Mouse (Mus musculus) CH12.LX (cell line): ENCODE results near the gene Comtd1. TPM values are rescaled to one million over a fixed set of nuclear protein-coding genes. Genes with fewer than 3 reads are reported as not detected.

ENCODE experiments used
- DNase-seq: peaks from one replicate; pipeline ENCODE4 v3.0.0-alpha.2; 2013; ENCODE audit errors: extremely low read depth
- H3K27ac ChIP-seq: 2 replicates; pipeline ENCODE4 v1.5.1; 2012; ENCODE audit warnings: low read depth, mild to moderate bottlenecking, control low read depth, moderate library complexity; ENCODE audit not compliant: insufficient read depth
- H3K27me3 ChIP-seq: replicated peaks from 2 replicates; pipeline ENCODE3; 2012; ENCODE audit warnings: inconsistent platforms
- H3K36me3 ChIP-seq, 2 experiments: replicated peaks in 1 of 2; 2 replicates each; pipeline versions ENCODE3 to v1.6.1; 2012; ENCODE audit warnings: inconsistent platforms in 1 of 2, low read length in 1 of 2, mild to moderate bottlenecking in 1 of 2, mixed read lengths in 1 of 2, moderate library complexity in 1 of 2; ENCODE audit not compliant: control insufficient read depth in 1 of 2, insufficient read depth in 1 of 2
- H3K4me1 ChIP-seq, 2 experiments: 2 replicates each; pipeline ENCODE4 v1.6.1; 2012; ENCODE audit warnings: inconsistent platforms in 1 of 2, moderate library complexity in 1 of 2; ENCODE audit not compliant: insufficient read depth in 2 of 2, control insufficient read depth in 1 of 2
- H3K4me2 ChIP-seq: 2 replicates; pipeline ENCODE4 v1.6.1; 2012; ENCODE audit warnings: low read depth, mild to moderate bottlenecking, control low read depth; ENCODE audit not compliant: poor library complexity, insufficient read depth, severe bottlenecking
- H3K4me3 ChIP-seq, 3 experiments: fragments of 150-350 bp in 1 of 3; sonication (generic) in 1 of 3; replicated peaks in 1 of 3; 2 replicates each; pipeline versions ENCODE3 to v1.5.1; 2011 to 2012; ENCODE audit warnings: low read depth in 2 of 3, low read length in 2 of 3, mild to moderate bottlenecking in 2 of 3, moderate library complexity in 2 of 3, control low read depth in 1 of 3, improper control_type of control experiment in 1 of 3, inconsistent platforms in 1 of 3, mixed read lengths in 1 of 3; ENCODE audit not compliant: poor library complexity in 1 of 3
- H3K79me2 ChIP-seq: replicated peaks from 2 replicates; pipeline ENCODE4 v1.6.1; 2012; ENCODE audit warnings: mild to moderate bottlenecking, moderate library complexity; ENCODE audit not compliant: control insufficient read depth, poor library complexity, insufficient read depth, severe bottlenecking; ENCODE audit errors: extremely low read depth
- H3K9ac ChIP-seq: 2 replicates; pipeline ENCODE4 v1.6.1; 2012; ENCODE audit warnings: low read depth, mild to moderate bottlenecking, control low read depth, moderate library complexity; ENCODE audit not compliant: insufficient read depth
- H3K9me3 ChIP-seq: replicated peaks from 2 replicates; pipeline ENCODE3; 2012; ENCODE audit warnings: low read length, inconsistent platforms, mixed read lengths
- BHLHE40 ChIP-seq: IDR thresholded peaks from 2 replicates; pipeline ENCODE4 v1.6.1; 2011; ENCODE audit warnings: mild to moderate bottlenecking, low read depth, low read length, improper control_type of control experiment
- CHD2 ChIP-seq: IDR thresholded peaks from 2 replicates; pipeline ENCODE4 v1.6.1; 2011; ENCODE audit warnings: low read length, improper control_type of control experiment
- CTCF ChIP-seq, 2 experiments: IDR thresholded peaks in 1 of 2; conservative IDR thresholded peaks in 1 of 2; 2 replicates each; pipeline ENCODE4 v1.5.1; 2011 to 2012; ENCODE audit warnings: low read depth in 2 of 2, low read length in 2 of 2, improper control_type of control experiment in 1 of 2, inconsistent platforms in 1 of 2, mild to moderate bottlenecking in 1 of 2, moderate library complexity in 1 of 2
- E2F4 ChIP-seq: IDR thresholded peaks from 2 replicates; pipeline ENCODE4 v1.6.1; 2011; ENCODE audit warnings: low read depth, low read length, improper control_type of control experiment; ENCODE audit not compliant: insufficient replicate concordance
- ELF1 ChIP-seq: IDR thresholded peaks from 2 replicates; pipeline ENCODE4 v1.6.1; 2014; ENCODE audit warnings: low read depth, mild to moderate bottlenecking, inconsistent platforms, low read length, improper control_type of control experiment
- ETS1 ChIP-seq: conservative IDR thresholded peaks from 2 replicates; pipeline ENCODE4 v1.6.1; 2012; ENCODE audit warnings: low read depth, mild to moderate bottlenecking, inconsistent platforms, low read length, improper control_type of control experiment, moderate library complexity
- HCFC1 ChIP-seq: IDR thresholded peaks from 2 replicates; pipeline ENCODE4 v1.6.1; 2012; ENCODE audit warnings: low read depth, mild to moderate bottlenecking, inconsistent platforms, low read length, improper control_type of control experiment
- IRF4 ChIP-seq: IDR thresholded peaks from 2 replicates; pipeline ENCODE4 v1.6.1; 2014; ENCODE audit warnings: low read depth, mild to moderate bottlenecking, inconsistent platforms, low read length, improper control_type of control experiment
- JUN ChIP-seq: IDR thresholded peaks from 2 replicates; pipeline ENCODE4 v1.6.1; 2011; ENCODE audit warnings: low read depth, mild to moderate bottlenecking, low read length, improper control_type of control experiment, moderate library complexity; ENCODE audit not compliant: insufficient read depth
- JUND ChIP-seq: conservative IDR thresholded peaks from 2 replicates; pipeline ENCODE4 v1.6.1; 2011; ENCODE audit warnings: low read depth, low read length, improper control_type of control experiment
- KAT2A ChIP-seq: IDR thresholded peaks from 2 replicates; pipeline ENCODE4 v1.6.1; 2012; ENCODE audit warnings: low read length, improper control_type of control experiment, inconsistent platforms; ENCODE audit not compliant: insufficient replicate concordance
- MAZ ChIP-seq: IDR thresholded peaks from 2 replicates; pipeline ENCODE4 v1.6.1; 2012; ENCODE audit warnings: low read depth, mild to moderate bottlenecking, inconsistent platforms, low read length, improper control_type of control experiment, moderate library complexity
- MEF2A ChIP-seq: IDR thresholded peaks from 2 replicates; pipeline ENCODE4 v1.6.1; 2014; ENCODE audit warnings: low read depth, mild to moderate bottlenecking, inconsistent platforms, low read length, improper control_type of control experiment, borderline replicate concordance
- MXI1 ChIP-seq: IDR thresholded peaks from 2 replicates; pipeline ENCODE4 v1.6.1; 2011; ENCODE audit warnings: mild to moderate bottlenecking, low read depth, low read length, improper control_type of control experiment
- MYC ChIP-seq: IDR thresholded peaks from 2 replicates; pipeline ENCODE4 v1.6.1; 2011; ENCODE audit warnings: low read depth, mild to moderate bottlenecking, improper control_type of control experiment, low read length
- NELFE ChIP-seq: IDR thresholded peaks from 2 replicates; pipeline ENCODE4 v1.6.1; 2011; ENCODE audit warnings: low read depth, low read length, improper control_type of control experiment
- NRF1 ChIP-seq: IDR thresholded peaks from 2 replicates; pipeline ENCODE4 v1.6.1; 2014; ENCODE audit warnings: low read depth, mild to moderate bottlenecking, inconsistent platforms, low read length, improper control_type of control experiment, moderate library complexity
- POLR2A ChIP-seq: IDR thresholded peaks from 2 replicates; pipeline ENCODE4 v1.6.1; 2011; ENCODE audit warnings: low read depth, mild to moderate bottlenecking, improper control_type of control experiment, low read length
- RAD21 ChIP-seq: IDR thresholded peaks from 2 replicates; pipeline ENCODE4 v1.6.1; 2011; ENCODE audit warnings: low read depth, mild to moderate bottlenecking, low read length, improper control_type of control experiment, moderate library complexity
- RCOR1 ChIP-seq: conservative IDR thresholded peaks from 2 replicates; pipeline ENCODE4 v1.6.1; 2012; ENCODE audit warnings: low read depth, mild to moderate bottlenecking, inconsistent platforms, low read length, improper control_type of control experiment
- SIN3A ChIP-seq: IDR thresholded peaks from 2 replicates; pipeline ENCODE4 v1.6.1; 2012; ENCODE audit warnings: low read length, improper control_type of control experiment, inconsistent platforms
- SMC3 ChIP-seq: IDR thresholded peaks from 2 replicates; pipeline ENCODE4 v1.6.1; 2011; ENCODE audit warnings: low read depth, low read length, improper control_type of control experiment
- TBP ChIP-seq: conservative IDR thresholded peaks from 2 replicates; pipeline ENCODE4 v1.6.1; 2011; ENCODE audit warnings: low read depth, low read length, improper control_type of control experiment
- TCF12 ChIP-seq: IDR thresholded peaks from 2 replicates; pipeline ENCODE4 v1.6.1; 2014; ENCODE audit warnings: low read depth, mild to moderate bottlenecking, inconsistent platforms, low read length, improper control_type of control experiment
- UBTF ChIP-seq: IDR thresholded peaks from 2 replicates; pipeline ENCODE4 v1.6.1; 2012; ENCODE audit warnings: low read depth, mild to moderate bottlenecking, inconsistent platforms, low read length, improper control_type of control experiment, moderate library complexity
- USF2 ChIP-seq: conservative IDR thresholded peaks from 2 replicates; pipeline ENCODE4 v1.6.1; 2011; ENCODE audit warnings: low read depth, low read length, improper control_type of control experiment
- ZMIZ1 ChIP-seq: IDR thresholded peaks from 2 replicates; pipeline ENCODE4 v1.6.1; 2012; ENCODE audit warnings: low read depth, mild to moderate bottlenecking, inconsistent platforms, low read length, improper control_type of control experiment
- ZNF384 ChIP-seq: IDR thresholded peaks from 2 replicates; pipeline ENCODE4 v1.6.1; 2012; ENCODE audit warnings: low read depth, low read length, improper control_type of control experiment, inconsistent platforms
- dilution Hi-C: fragments of 300-500 bp; cut with MboI; formaldehyde crosslinking; loops from 2 replicates; pipeline ENCODE4 v1.14.3; 2020; ENCODE audit warnings: low sequenced_read_pairs; ENCODE audit not compliant: extremely low pct_unique_long_range_greater_than_20kb, extremely low pct_ligation_motif_present
- in situ Hi-C: fragments of 300-500 bp; cut with MboI; formaldehyde crosslinking; loops from 3 replicates; pipeline ENCODE4 v1.14.3; 2019; ENCODE audit warnings: low sequenced_read_pairs, low pct_ligation_motif_present, low pct_unique_long_range_greater_than_20kb, mixed read lengths
- polyA plus RNA-seq: library from polyadenylated mRNA; unstranded; fragments of >175 nt; gene quantifications from 2 replicates; pipeline ENCODE4 v1.2.1, GENCODE M21; 2012; ENCODE audit warnings: low read depth; ENCODE audit not compliant: insufficient read length
- total RNA-seq, 2 experiments: library from RNA; depleted of rRNA; stranded (reverse); fragments of 300-350 nt in 1 of 2; fragments of >200 nt in 1 of 2; gene quantifications; 2 replicates each; pipeline ENCODE4 v1.2.3; 2012 to 2014

The Comtd1 gene
- total and polyA plus RNA-seq, 3 experiments = 14.2 to 34.9 (median 29.0) TPM

DNA sequence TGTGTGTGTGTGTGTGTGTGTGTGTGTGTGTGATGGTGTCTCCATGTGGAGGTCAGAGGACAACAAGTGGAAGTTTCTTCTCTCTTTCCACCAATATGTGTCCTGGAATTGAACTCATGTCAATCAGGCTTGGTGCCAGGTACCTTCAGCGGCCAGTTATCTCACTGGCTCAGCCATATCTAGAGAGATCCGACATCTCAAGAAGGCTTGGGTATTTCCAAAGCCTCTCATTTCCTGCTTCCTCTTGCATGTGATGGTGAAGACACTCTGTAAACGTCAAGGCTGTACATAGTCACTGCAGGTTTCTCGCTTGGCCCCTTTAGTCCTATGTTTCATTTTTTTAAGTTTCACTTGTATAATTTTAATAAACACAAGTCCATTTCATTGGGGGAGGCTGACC, 35.6 kb downstream of the Comtd1 start:
- H3K4me1 ChIP-seq = peaks cover 12 to 29% of the 10 kb centered on the region in 2 experiments
- H3K4me2 ChIP-seq = peak overlapping the region; percentile 69
- dilution Hi-C loops = no loop called here
- peak overlapping the region; percentile 47; the same call in 1 of the 2 replicates for H3K9ac ChIP-seq
- no peaks in the 10 kb centered on the region for H3K9me3 ChIP-seq
- H3K36me3 ChIP-seq = no peaks in the 10 kb centered on the region
- no peaks in the 10 kb centered on the region for H3K79me2 ChIP-seq
- no peaks in the 10 kb centered on the region for H3K27me3 ChIP-seq
- no peak for TF ChIP-seq CHD2
- no peak for TF ChIP-seq SIN3A
- TF ChIP-seq HCFC1 = no peak
- no peak for TF ChIP-seq NRF1
- no peak for TF ChIP-seq UBTF
- 0 out of 2 replicates have a peak, but pooled peaks have one; percentile 11 for TF ChIP-seq ZMIZ1
- peak; percentile 45 for TF ChIP-seq POLR2A
- no peak for TF ChIP-seq MYC
- no peak for TF ChIP-seq MAZ
- TF ChIP-seq SMC3 = no peak
- TF ChIP-seq RCOR1 = no peak
- TF ChIP-seq TBP = 0 out of 2 replicates have a peak, but pooled peaks have one; percentile 47
- no peak for TF ChIP-seq RAD21
- TF ChIP-seq ELF1 = peak; percentile 58; the same call in 1 of the 2 replicates
- TF ChIP-seq BHLHE40 = peak; percentile 10; the same call in 1 of the 2 replicates
- no peak for TF ChIP-seq MXI1
- no peak for TF ChIP-seq ETS1
- TF ChIP-seq USF2 = no peak
- 0 out of 2 replicates have a peak, but pooled peaks have one; percentile 6 for TF ChIP-seq TCF12
- TF ChIP-seq KAT2A = no peak
- no peak for TF ChIP-seq E2F4
- H3K27ac ChIP-seq = peak overlapping the region; percentile 68
- in situ Hi-C loops = loop anchor here (5.0 kb wide), 1 partner anchor 39 kb away; no protein-coding TSS in a partner anchor
- peak; percentile 51 for DNase-seq
- H3K4me3 ChIP-seq = no peak overlapping the region

GRCm38 (mm10) chr14:21812590-21813162, 36.1 kb downstream of the Comtd1 start:
- Histone ChIP-seq H3K4me3 (peak overlapping the region in 2 of 3 experiments; percentile 15 to 24), H3K27ac (peak overlapping the region; percentile 68)
- in situ Hi-C loops = loop anchor here (5.0 kb wide), 1 partner anchor 40 kb away; no protein-coding TSS in a partner anchor

More at GRCm38 (mm10) chr14:21812590-21813162, 36.1 kb downstream of the Comtd1 start:
- 0 out of 2 replicates have a peak overlapping the region, but pooled peaks have one; percentile 47 for H3K9ac ChIP-seq
- no peaks in the 10 kb centered on the region for H3K27me3 ChIP-seq
- H3K79me2 ChIP-seq = no peaks in the 10 kb centered on the region
- H3K4me1 ChIP-seq = peaks cover 12 to 29% of the 10 kb centered on the region in 2 experiments
- no peaks in the 10 kb centered on the region for H3K9me3 ChIP-seq
- H3K36me3 ChIP-seq = no peaks in the 10 kb centered on the region
- peak overlapping the region; percentile 38 for H3K4me2 ChIP-seq
- DNase-seq = peak; percentile 94
- TF ChIP-seq MEF2A (peak; percentile 68; the same call in 1 of the 2 replicates), MAZ (no peak), UBTF (0 out of 2 replicates have a peak, but pooled peaks have one; percentile 37), BHLHE40 (peak; percentile 31; the same call in 1 of the 2 replicates), IRF4 (peak; percentile 42), RAD21 (peak; percentile 77), JUND (0 out of 2 replicates have a peak, but pooled peaks have one; percentile 17), CTCF (conservative IDR thresholded peaks at IDR 0.05 in 1 of 2, IDR thresholded peaks at IDR 0.05 in 1 of 2; ENCODE audit: low read depth in 2 of 2, low read length in 2 of 2) (peak; percentile 61 to 92), NELFE (peak; percentile 34; the same call in 1 of the 2 replicates), ETS1 (no peak), POLR2A (peak; percentile 40; the same call in 1 of the 2 replicates), MYC (0 out of 2 replicates have a peak, but pooled peaks have one; percentile 44), CHD2 (no peak), JUN (no peak), ZNF384 (peak; percentile 99), SMC3 (peak; percentile 68)
- dilution Hi-C loops = no loop called here
